Mouse (Mus musculus): ENCODE data around the gene Ergic3.

The Ergic3 gene

DNA sequence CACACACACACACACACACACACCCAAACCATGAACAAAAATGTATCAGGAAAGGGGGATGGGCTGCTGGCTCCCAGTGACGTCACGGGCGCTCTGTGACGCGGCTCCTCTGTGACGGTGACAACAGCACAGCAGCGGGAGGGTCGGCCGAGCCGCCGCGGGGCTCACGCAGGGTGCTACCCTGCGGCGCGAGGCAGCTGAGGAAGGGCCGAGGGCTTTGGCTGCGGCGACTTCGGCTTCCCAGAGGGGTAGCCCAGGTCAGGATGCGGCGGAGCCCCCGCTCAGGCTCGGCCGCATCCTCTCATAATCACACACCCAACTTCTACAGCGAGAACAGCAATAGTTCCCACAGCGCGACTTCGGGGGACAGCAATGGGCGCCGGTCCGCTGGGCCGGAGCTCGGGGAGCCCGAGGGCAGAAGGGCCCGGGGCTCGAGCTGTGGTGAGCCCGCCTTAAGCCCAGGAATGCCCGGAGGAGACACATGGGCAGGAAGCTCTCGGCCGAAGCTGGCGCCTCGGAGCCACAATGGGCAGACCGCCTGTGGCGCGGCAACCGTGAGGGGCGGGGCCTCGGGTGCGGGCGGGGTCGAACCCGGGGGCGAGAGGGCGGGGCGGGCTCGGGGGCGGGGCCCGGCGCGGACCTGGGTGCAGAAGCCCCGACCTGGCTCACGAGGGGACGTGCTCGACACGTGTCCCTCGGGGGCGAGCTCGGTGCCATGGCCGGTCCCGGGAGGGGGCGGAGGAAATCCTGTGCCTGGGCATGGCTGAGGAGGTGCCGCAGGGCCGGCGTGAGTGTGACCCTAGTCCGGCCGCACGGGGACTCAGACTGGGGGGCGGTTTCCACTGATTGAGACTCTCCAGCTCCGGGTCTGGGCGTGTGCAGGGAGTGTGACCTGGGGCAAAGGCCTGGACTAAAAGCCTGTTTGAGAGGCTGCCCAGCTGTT, 57.5 kb downstream of the Ergic3 start, which contains the start of gene Spag4:
Spag4 (plus strand) TSS at position 77 of the 943 bp plus-strand sequence.
- peak; percentile 67 for DNase-seq (ENCODE audit: low read depth, low spot score)

- no peak for DNase-seq (ENCODE audit: low read depth, low spot score)
These were observed 58.3 kb downstream of the Ergic3 start for GRCm38 (mm10) chr2:156066126-156066525.

Data from embryo, embryonic 11.5 days (tissue).